Mouse (Mus musculus) testis, adult 2 months (tissue): ENCODE data around the gene Irgc1.

Source experiments
- CTCF ChIP-seq: fragments of 200-500 bp; IDR thresholded peaks from 2 replicates; pipeline ENCODE4 v1.5.1; 2012; ENCODE audit warnings: low read depth, mild to moderate bottlenecking, inconsistent platforms, low read length, moderate library complexity; ENCODE audit not compliant: control insufficient read depth, insufficient read depth, insufficient replicate concordance
- POLR2A ChIP-seq: fragments of 200-500 bp; IDR thresholded peaks from 2 replicates; pipeline ENCODE4 v1.6.1; 2012; ENCODE audit warnings: low read depth, mild to moderate bottlenecking, inconsistent platforms, low read length, moderate library complexity; ENCODE audit not compliant: control insufficient read depth

- TF ChIP-seq CTCF (no peak), POLR2A (no peak)
Measured at GRCm38 (mm10) chr7:24450585-24451017, 1.5 kb downstream of the Irgc1 start.
